Mouse (Mus musculus) embryonic facial prominence, embryonic 14.5 days (tissue): ENCODE measurements around the gene BC030867. TPM values are rescaled to one million over a fixed set of nuclear protein-coding genes. Genes with fewer than 3 reads are reported as not detected.
A peak's percentile ranks its signal among the peaks of the same experiment; 100 is the strongest.

ENCODE experiments used
- ATAC-seq: fragments of 200-750 bp; cut with Nextera tagmentation; 2 replicates; pipeline ENCODE4 v1.8.0; 2017; ENCODE audit warnings: low read depth, moderate number of reproducible peaks, moderate TSS enrichment
- DNase-seq: peaks from one replicate; pipeline ENCODE4 v3.0.0-alpha.2; 2015; ENCODE audit warnings: low spot score
- H3K27ac ChIP-seq: fragments of 300-500 bp; sonication (generic); replicated peaks from 2 replicates; pipeline ENCODE4 v1.5.1; 2014; ENCODE audit warnings: low read depth, mild to moderate bottlenecking, low read length, moderate library complexity
- H3K27me3 ChIP-seq: fragments of 300-500 bp; sonication (generic); replicated peaks from 2 replicates; pipeline ENCODE4 v1.6.1; 2014; ENCODE audit warnings: low read length; ENCODE audit not compliant: control insufficient read depth, insufficient read depth
- H3K36me3 ChIP-seq: fragments of 300-500 bp; sonication (generic); 2 replicates; pipeline ENCODE4 v1.6.1; 2014; ENCODE audit warnings: low read length, mixed read lengths; ENCODE audit not compliant: control insufficient read depth, insufficient read depth
- H3K4me1 ChIP-seq: fragments of 300-500 bp; sonication (generic); 2 replicates; pipeline ENCODE4 v1.6.1; 2014; ENCODE audit warnings: antibody characterized with exemption, low read length; ENCODE audit not compliant: control insufficient read depth, insufficient read depth
- H3K4me2 ChIP-seq: fragments of 300-500 bp; sonication (generic); 2 replicates; pipeline ENCODE4 v1.6.1; 2014; ENCODE audit warnings: low read depth, mild to moderate bottlenecking, low read length, moderate library complexity, mixed read lengths
- H3K4me3 ChIP-seq: fragments of 300-500 bp; sonication (generic); 2 replicates; pipeline ENCODE4 v1.5.1; 2014; ENCODE audit warnings: low read depth, mild to moderate bottlenecking, low read length
- H3K9ac ChIP-seq: fragments of 300-500 bp; sonication (generic); 2 replicates; pipeline ENCODE4 v1.6.1; 2014; ENCODE audit warnings: low read depth, mild to moderate bottlenecking, low read length, moderate library complexity, mixed read lengths
- H3K9me3 ChIP-seq: fragments of 300-500 bp; sonication (generic); 2 replicates; pipeline ENCODE4 v1.6.1; 2016; ENCODE audit warnings: low read length; ENCODE audit not compliant: control insufficient read depth
- WGBS: fragments of 180-500 bp; shearing (Covaris S2); extraction: QIAGEN DNeasy Blood & Tissue Kit; methylation state at CpG from one replicate; pipeline ENCODE4 v1.1.7; 2014; 5-methylcytosine and 5-hydroxymethylcytosine counted together
- polyA plus RNA-seq: library from polyadenylated mRNA; unstranded; fragments of >200 nt; fragmentation: Nextera tagmentation; extraction: Ambion mirVana; gene quantifications from 2 replicates; pipeline ENCODE4 v1.2.1, GENCODE M21; 2014

Gene BC030867
- polyA plus RNA-seq, 1 experiment from 2014 or later = 11.7 TPM

GRCm38 (mm10) chr11:102211011-102211410 is 37.7 kb upstream of the BC030867 start:
- Histone ChIP-seq H3K4me2 (no peak overlapping the region), H3K27ac (peak overlapping the region; percentile 71; the same call in 1 of the 2 replicates), H3K4me3 (no peak overlapping the region), H3K36me3 (peaks cover 7% of the 10 kb centered on the region), H3K9ac (no peak overlapping the region), H3K9me3 (no peaks in the 10 kb centered on the region), H3K4me1 (peaks cover 45% of the 10 kb centered on the region), H3K27me3 (no peaks in the 10 kb centered on the region)
- ATAC-seq = no peak
- WGBS = 41% methylated on average over 5 of the region's 5 CpGs
- DNase-seq = no peak

GRCm38 (mm10) chr11:102211936-102212341 is 36.7 kb upstream of the BC030867 start:
- H3K36me3 ChIP-seq = no peaks in the 10 kb centered on the region
- ATAC-seq (peak; percentile 41; the same call in 1 of the 2 replicates), DNase-seq (peak; percentile 86)
- WGBS = 43% methylated on average over 18 of the region's 18 CpGs
- H3K4me2 ChIP-seq = no peak overlapping the region
- peaks cover 54% of the 10 kb centered on the region for H3K4me1 ChIP-seq
- H3K4me3 ChIP-seq = no peak overlapping the region
- H3K9me3 ChIP-seq = no peaks in the 10 kb centered on the region
- no peaks in the 10 kb centered on the region for H3K27me3 ChIP-seq
- H3K27ac ChIP-seq = peak overlapping the region; percentile 44
- H3K9ac ChIP-seq = no peak overlapping the region; the same call in 1 of the 2 replicates

GRCm38 (mm10) chr11:102214430-102215156 is 34.1 kb upstream of the BC030867 start:
- H3K9me3 ChIP-seq = no peaks in the 10 kb centered on the region
- WGBS = 46% methylated on average over 10 of the region's 10 CpGs
- no peaks in the 10 kb centered on the region for H3K27me3 ChIP-seq
- H3K4me2 ChIP-seq = 0 out of 2 replicates have a peak overlapping the region, but pooled peaks have one; percentile 2
- H3K27ac ChIP-seq = 0 out of 2 replicates have a peak overlapping the region, but pooled peaks have one; percentile 49
- DNase-seq (peak; percentile 73), ATAC-seq (no peak)
- H3K9ac ChIP-seq = no peak overlapping the region
- H3K4me3 ChIP-seq = no peak overlapping the region
- peaks cover 66% of the 10 kb centered on the region for H3K4me1 ChIP-seq
- H3K36me3 ChIP-seq = no peaks in the 10 kb centered on the region

GRCm38 (mm10) chr11:102215511-102215910 is 33.2 kb upstream of the BC030867 start:
- 0 out of 2 replicates have a peak, but pooled peaks cover 4% of the 10 kb centered on the region for H3K36me3 ChIP-seq
- peak overlapping the region; percentile 49 for H3K27ac ChIP-seq
- DNase-seq (no peak), ATAC-seq (no peak)
- H3K9me3 ChIP-seq = no peaks in the 10 kb centered on the region
- H3K4me3 ChIP-seq = no peak overlapping the region
- H3K27me3 ChIP-seq = no peaks in the 10 kb centered on the region
- 55% methylated on average over 11 of the region's 11 CpGs for WGBS
- peaks cover 75% of the 10 kb centered on the region for H3K4me1 ChIP-seq
- 0 out of 2 replicates have a peak overlapping the region, but pooled peaks have one; percentile 26 for H3K9ac ChIP-seq
- H3K4me2 ChIP-seq = peak overlapping the region; percentile 63

GRCm38 (mm10) chr11:102216056-102216885 is 32.4 kb upstream of the BC030867 start:
- Histone ChIP-seq H3K27me3 (no peaks in the 10 kb centered on the region), H3K9me3 (no peaks in the 10 kb centered on the region), H3K4me3 (peak overlapping the region; percentile 39), H3K4me1 (peaks cover 74% of the 10 kb centered on the region), H3K36me3 (0 out of 2 replicates have a peak, but pooled peaks cover 8% of the 10 kb centered on the region), H3K9ac (peak overlapping the region; percentile 58; the same call in 1 of the 2 replicates), H3K4me2 (peak overlapping the region; percentile 63), H3K27ac (peak overlapping the region; percentile 49; the same call in 1 of the 2 replicates)
- DNase-seq (peak; percentile 64), ATAC-seq (no peak; the same call in 1 of the 2 replicates)
- WGBS = 32% methylated on average over 12 of the region's 12 CpGs

GRCm38 (mm10) chr11:102216886-102217240 is 31.8 kb upstream of the BC030867 start:
- no peak for ATAC-seq
- H3K9me3 ChIP-seq = no peaks in the 10 kb centered on the region
- H3K27me3 ChIP-seq = no peaks in the 10 kb centered on the region
- H3K9ac ChIP-seq = peak overlapping the region; percentile 58
- H3K4me2 ChIP-seq = peak overlapping the region; percentile 63
- H3K36me3 ChIP-seq = 0 out of 2 replicates have a peak, but pooled peaks cover 14% of the 10 kb centered on the region
- H3K27ac ChIP-seq = 0 out of 2 replicates have a peak overlapping the region, but pooled peaks have one; percentile 30
- H3K4me3 ChIP-seq = peak overlapping the region; percentile 39
- WGBS = 34% methylated on average over 5 of the region's 5 CpGs
- peaks cover 69% of the 10 kb centered on the region for H3K4me1 ChIP-seq
- no peak for DNase-seq

- H3K4me1 ChIP-seq = peaks cover 66% of the 10 kb centered on the region
- H3K9ac ChIP-seq = peak overlapping the region; percentile 58; the same call in 1 of the 2 replicates
- H3K4me2 ChIP-seq = peak overlapping the region; percentile 63
- 0 out of 2 replicates have a peak, but pooled peaks cover 14% of the 10 kb centered on the region for H3K36me3 ChIP-seq
- 0 out of 2 replicates have a peak overlapping the region, but pooled peaks have one; percentile 30 for H3K27ac ChIP-seq
- DNase-seq (no peak), ATAC-seq (no peak)
- 60% methylated on average over 6 of the region's 6 CpGs for WGBS
- H3K27me3 ChIP-seq = no peaks in the 10 kb centered on the region
- peak overlapping the region; percentile 39 for H3K4me3 ChIP-seq
- no peaks in the 10 kb centered on the region for H3K9me3 ChIP-seq
These were observed 31.3 kb upstream of the BC030867 start for GRCm38 (mm10) chr11:102217396-102217795.

- Histone ChIP-seq H3K27me3 (no peaks in the 10 kb centered on the region), H3K4me1 (peaks cover 63% of the 10 kb centered on the region), H3K9me3 (no peaks in the 10 kb centered on the region), H3K36me3 (0 out of 2 replicates have a peak, but pooled peaks cover 14% of the 10 kb centered on the region), H3K4me3 (peak overlapping the region; percentile 39), H3K9ac (peak overlapping the region; percentile 58), H3K27ac (peak overlapping the region; percentile 44), H3K4me2 (peak overlapping the region; percentile 63)
- 44% methylated on average over 7 of the region's 7 CpGs for WGBS
- DNase-seq (no peak), ATAC-seq (no peak)
These were observed 30.7 kb upstream of the BC030867 start for GRCm38 (mm10) chr11:102217876-102218430.
